Mouse (Mus musculus) cerebellum, adult (tissue): ENCODE results near the gene Snapin.

Experiments used
- ATAC-seq: cut with Nextera tagmentation; 2 replicates; pipeline ENCODE4 v1.9.2; 2017; ENCODE audit warnings: mild to moderate bottlenecking, moderate library complexity, mixed read lengths; ENCODE audit not compliant: insufficient number of reproducible peaks, low FRiP score, low TSS enrichment

The Snapin gene

DNA sequence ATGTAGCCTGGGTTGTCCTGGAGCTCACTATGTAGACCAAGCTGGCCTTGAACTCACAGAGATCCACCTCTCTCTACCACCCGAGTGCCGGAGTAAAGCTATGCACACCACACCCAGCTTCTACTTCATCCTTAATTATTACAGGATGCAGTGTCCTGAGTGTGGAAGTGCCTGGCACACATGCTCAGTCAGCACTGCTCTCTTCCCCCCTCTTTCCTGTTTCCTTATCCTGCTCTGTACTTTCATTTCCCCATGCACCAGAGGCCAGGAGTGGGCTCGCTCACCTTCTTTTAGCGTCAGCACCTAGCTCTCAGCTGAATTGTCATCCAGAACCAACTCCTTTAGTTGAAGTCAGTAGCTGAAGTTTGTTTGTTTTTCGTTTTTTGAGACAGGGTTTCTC is 30.5 kb downstream of the Snapin start:
- no peak for ATAC-seq

DNA sequence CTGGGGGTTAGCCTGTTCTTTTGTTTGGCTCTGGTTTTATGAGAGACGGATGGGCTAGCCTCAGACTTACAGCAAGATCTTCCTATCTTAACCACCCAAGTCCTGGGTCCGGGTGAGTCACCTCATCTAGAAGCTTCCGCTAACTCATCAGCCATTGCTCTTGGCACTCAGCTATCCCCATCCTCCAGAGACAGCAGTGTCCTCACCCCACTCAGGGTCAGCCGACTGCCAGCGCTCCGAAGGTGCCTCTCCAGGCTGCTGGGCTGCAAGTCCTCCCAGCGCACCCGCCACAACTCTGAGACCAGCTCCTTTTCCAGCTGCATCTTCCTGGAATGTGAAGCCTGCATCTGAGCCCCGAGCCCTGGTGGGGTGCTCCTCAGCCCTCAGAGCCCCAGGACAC is 31.1 kb downstream of the Snapin start:
- no peak for ATAC-seq

DNA sequence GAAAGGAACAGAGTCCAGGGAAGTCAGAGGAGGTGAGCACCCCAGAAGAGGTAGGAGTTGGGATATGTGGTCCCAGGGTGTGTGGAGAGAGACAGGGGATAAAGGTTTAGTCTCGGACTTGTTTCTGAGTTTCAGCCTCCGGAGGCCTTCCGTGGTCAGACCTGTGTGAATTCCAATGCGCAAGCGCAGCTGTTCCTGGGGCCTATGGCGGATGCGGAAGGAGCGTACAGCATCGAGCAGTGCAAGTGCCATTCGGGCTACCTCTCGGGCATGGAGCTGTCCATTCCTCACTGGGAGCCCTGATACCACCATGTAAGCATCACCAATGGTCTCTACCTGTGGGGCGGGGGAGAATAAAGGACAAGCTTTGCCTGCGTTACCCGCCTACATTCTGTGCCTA is 35.9 kb downstream of the Snapin start:
- no peak for ATAC-seq

DNA sequence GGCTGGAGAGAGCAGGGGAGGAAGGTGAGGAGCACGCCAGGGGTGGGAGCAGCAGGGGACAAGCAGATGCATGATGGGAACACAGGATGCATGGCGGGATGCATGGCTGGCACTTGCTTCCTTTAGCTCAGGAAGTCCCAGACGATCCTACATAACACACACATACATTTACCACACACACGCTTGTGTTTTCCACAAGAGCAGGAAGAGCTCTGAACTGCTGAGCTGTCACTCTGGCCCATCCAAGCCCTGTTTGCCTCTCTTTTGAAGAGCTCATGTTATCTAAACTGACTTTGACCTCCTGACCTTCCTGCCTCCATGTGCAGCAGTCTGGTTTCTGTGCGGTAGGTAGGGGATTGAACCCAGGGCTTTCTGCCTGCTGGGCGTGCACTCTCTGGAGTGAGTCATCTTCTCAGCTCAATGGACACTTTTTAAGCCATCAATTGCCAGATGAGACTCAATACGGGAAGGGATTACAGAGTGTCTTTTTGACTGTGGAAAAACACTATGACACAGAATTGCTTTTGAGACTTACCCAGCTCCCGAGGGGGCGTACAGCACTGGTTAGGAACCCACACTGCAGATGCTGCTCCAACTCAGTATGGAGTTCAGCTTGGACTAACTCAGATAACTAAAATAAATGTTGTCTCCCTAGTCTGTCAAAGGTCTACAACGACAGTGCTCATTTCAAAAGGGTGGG is 39.3 kb downstream of the Snapin start:
- no peak for ATAC-seq

DNA sequence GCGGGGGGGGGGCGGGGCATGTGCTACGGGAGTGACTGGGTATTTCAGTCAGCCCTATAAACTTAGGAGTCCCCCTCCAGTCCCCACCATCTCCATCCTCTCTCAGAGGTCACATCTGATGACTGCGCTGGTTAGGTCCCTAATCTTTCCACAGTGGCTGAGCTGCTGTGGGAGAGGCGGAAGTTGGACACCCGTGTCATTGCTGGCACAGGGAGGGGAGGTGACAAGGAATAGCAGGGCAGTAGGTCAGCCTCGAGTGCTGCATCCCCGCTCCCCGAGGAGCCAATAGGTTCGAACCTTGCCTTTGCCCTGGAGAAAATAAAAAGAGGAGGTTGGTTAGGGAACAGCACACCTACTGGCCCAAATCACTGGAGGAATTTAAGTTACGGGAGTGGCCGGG is 40.0 kb downstream of the Snapin start:
- ATAC-seq = no peak

DNA sequence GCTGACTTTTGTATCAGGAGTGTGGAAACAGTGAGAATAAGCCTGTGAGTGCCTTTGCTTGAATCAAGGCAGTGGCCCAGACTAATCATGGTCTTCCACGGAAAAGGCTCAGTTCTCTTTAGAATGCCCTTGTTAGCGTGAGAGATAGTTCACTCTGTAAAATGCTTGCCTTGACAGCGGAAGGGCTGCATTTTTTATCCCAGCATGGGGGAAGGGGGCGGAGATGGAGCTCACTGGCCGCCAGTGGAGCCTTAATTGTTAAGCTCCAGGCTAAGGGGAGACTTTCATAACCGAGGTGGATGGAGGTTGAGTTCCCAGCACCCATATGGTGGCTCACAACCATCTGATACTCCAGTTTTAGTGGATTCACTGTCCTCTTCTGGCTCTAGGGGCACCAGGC is 42.2 kb downstream of the Snapin start:
- no peak for ATAC-seq

DNA sequence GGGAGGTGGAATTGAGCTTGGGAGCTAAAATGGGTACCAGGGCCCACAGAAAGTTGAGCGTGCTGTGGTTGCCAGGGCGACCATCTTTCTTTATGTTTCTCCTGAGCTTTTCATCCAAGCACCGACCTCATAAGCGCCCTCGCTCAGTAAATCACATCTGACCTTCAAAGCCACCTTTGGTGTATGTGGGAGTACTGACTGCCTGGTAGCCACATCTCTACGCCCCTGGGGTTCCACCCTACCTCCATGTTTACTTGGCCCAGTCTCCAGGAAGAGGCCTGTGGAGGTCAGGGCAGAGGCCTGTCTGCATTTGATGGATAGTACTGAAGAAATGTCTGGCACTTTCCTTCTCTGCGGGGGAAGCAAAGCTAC is 43.7 kb downstream of the Snapin start:
- no peak for ATAC-seq

DNA sequence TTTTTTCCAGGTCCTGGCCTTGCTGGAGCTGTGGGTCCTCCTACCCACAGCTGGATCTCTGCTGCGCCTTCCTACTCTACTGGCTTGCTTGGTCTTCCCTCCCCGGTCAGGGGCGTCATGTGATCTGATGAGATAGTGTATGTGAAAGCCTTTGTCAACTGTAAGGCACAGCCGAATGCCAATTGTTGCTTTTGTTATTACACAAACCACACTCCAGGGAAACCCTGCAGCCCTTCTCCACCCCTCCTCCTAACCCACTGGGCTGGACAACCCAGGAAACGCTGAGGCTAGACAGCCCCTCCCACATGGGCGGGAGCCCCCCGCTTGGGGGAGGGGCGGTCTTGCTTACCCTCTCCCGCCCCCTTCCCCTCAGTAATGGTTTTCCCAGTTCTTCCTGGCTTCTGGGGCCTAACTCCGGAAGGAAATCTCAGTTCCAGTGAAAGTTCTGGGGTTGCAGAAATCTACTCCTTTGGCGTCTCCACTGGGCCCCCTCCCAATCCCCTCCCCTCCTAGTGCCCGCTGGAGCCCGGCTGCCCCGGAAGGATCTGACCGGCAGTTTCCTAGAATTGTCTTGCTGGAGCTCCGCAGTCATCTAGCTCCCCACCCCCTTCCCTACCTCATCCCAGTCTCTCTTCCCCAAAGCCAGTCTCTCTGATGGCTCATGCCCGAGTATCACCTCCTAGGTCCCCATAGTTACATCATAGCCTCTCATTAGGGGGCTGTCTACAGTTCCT is 44.3 kb downstream of the Snapin start:
- peak; percentile 40; the same call in 1 of the 2 replicates for ATAC-seq

DNA sequence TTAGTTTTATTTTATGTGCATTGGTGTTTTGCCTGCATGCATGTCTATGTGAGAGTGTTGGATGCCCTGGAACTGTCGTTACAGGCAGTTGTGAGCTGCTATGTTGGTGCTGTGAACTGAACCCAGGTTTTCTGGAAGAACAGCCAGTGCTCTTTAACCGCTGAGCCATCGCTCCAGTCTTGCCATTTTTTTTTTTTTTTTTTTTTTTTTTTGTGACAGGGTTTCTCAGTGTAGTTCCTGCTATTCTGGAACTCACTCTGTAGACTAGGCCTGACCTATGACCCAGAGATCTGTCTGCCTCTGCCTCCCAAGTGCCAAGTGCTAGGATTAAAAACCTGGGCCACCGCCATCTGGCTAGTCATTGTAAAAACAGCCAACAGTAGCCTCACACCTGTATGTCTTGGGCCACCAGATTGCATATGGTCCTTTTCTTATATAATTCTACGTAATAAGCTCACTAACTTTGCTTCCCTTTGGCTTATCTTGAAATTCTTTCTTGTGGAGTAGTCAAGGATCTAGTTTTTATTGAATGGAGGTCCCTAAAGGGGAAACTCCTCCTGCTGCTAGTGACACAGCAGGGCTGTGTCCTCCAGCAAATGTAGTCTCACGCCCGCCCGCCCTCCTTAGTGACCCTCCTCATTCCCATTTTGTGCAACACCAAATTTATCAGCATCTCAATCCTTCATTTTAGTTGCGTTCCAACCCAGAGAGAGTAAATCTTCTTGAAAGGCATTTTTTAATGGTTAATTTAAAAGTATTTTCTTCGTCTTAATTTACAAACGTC is 45.2 kb downstream of the Snapin start:
- ATAC-seq = no peak

DNA sequence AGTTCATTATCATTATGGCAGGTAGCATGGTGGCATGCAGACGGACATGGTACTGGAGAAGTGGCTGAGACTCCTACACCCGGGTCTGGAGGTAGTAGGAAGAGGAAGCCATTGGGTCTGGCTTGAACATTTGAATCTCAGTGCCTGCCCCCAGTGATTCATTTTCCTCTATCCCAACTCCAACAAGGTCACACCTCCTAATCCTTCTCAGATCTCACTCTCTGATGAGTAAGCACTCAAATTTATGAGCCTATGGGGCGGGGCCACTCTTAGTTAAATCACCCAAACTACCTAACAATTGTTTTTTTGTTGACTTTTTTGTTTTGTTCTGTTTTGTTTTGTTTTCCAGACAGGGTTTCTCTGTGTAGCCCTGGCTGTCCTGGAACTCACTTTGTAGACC is 46.9 kb downstream of the Snapin start:
- no peak for ATAC-seq

DNA sequence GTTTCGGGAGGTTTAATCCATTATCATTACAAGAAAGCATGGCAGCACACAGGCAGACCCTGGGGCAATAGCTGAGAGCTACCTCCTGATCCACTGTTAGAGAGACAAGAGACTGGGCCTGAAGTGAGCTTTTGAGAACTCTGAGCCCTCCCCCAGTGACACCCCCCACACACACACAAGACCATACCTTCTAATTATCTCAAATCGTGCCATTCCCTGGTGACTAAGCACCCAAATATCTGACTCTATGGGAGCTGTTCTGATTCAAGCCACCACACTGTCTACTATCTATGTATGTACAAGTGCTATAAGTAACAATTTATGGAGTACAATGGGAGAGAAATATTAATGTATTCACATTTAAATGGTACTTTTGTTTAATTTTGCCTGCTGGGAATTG is 50.1 kb downstream of the Snapin start:
- ATAC-seq = no peak
